Comparison of ENCODE assay signal across 8 mouse cellular contexts in genomic region chrX:134648031-134648692, GRCm38 (mm10). TPM values are rescaled to one million over a fixed set of nuclear protein-coding genes. Genes with fewer than 3 reads are reported as not detected.
DNase-seq lines count a peak whose midpoint lies in the region; ATAC-seq and TF ChIP-seq lines count a peak whose summit lies in the region.

No protein-coding gene starts in this region.

- 23% methylated on average over 11 of the region's 11 CpGs for WGBS in forebrain, embryonic 14.5 days
- 29% methylated on average over 11 of the region's 11 CpGs for WGBS in lung, adult 2 months

- H3K9ac ChIP-seq in ES-Bruce4 (ENCODE audit: low read depth, poor library complexity, severe bottlenecking), result no peak overlapping the region
- H3K9ac ChIP-seq in forebrain, embryonic 14.5 days (ENCODE audit: low read length), result no peak overlapping the region

- no peak for TF ChIP-seq EP300 in ES-Bruce4 (IDR thresholded peaks at IDR 0.05; ENCODE audit: insufficient read depth, low read depth, low read length)

- no peak overlapping the region for H3K4me3 ChIP-seq in ES-Bruce4 (ENCODE audit: low read depth, low read length)
- H3K4me3 ChIP-seq in forebrain, embryonic 14.5 days (ENCODE audit: low read depth, low read length), result no peak overlapping the region
- no peak overlapping the region for H3K4me3 ChIP-seq in lung, adult 2 months (replicated peaks; ENCODE audit: extremely low read depth, low read depth, low read length)

- no peaks in the 10 kb centered on the region for H3K9me3 ChIP-seq in ES-Bruce4 (replicated peaks; ENCODE audit: control insufficient read depth, insufficient read depth, low read length, poor library complexity, severe bottlenecking)
- H3K9me3 ChIP-seq in forebrain, embryonic 14.5 days (replicated peaks; ENCODE audit: control insufficient read depth, low read length), result no peaks in the 10 kb centered on the region

- H3K4me1 ChIP-seq in ES-Bruce4 (ENCODE audit: control insufficient read depth, insufficient read depth, low read length), result no peaks in the 10 kb centered on the region
- H3K4me1 ChIP-seq in forebrain, embryonic 14.5 days (ENCODE audit: control insufficient read depth, insufficient read depth, low read length), result no peaks in the 10 kb centered on the region
- H3K4me1 ChIP-seq in lung, adult 2 months (ENCODE audit: control insufficient read depth, insufficient read depth, low read length), result no peaks in the 10 kb centered on the region

- H3K27me3 ChIP-seq in ES-Bruce4 (ENCODE audit: control insufficient read depth, insufficient read depth, low read length, poor library complexity, severe bottlenecking), result no peaks in the 10 kb centered on the region
- H3K27me3 ChIP-seq in forebrain, embryonic 14.5 days (replicated peaks; ENCODE audit: control insufficient read depth, insufficient read depth, low read length), result no peaks in the 10 kb centered on the region

- H3K36me3 ChIP-seq in ES-Bruce4 (ENCODE audit: control insufficient read depth, insufficient read depth, low read length, poor library complexity, severe bottlenecking), result no peaks in the 10 kb centered on the region
- no peaks in the 10 kb centered on the region for H3K36me3 ChIP-seq in forebrain, embryonic 14.5 days (ENCODE audit: control insufficient read depth, insufficient read depth, low read length)

- ATAC-seq in forebrain, embryonic 14.5 days, result peak; percentile 81
- peak; percentile 79 for ATAC-seq in neutrophil, adult 5-6 weeks (ENCODE audit: extremely low read depth, insufficient number of reproducible peaks, low FRiP score, poor library complexity, severe bottlenecking)

- no peak for TF ChIP-seq POLR2A in ES-Bruce4 (IDR thresholded peaks at IDR 0.05; ENCODE audit: insufficient read depth, low read length)
- no peak for TF ChIP-seq POLR2A in lung, adult 2 months (IDR thresholded peaks at IDR 0.05; ENCODE audit: borderline replicate concordance, extremely low read depth, low read depth, low read length)

- DNase-seq in c-Kit-positive CD71-positive TER-119-negative erythroid progenitor cells, embryonic 14.5 days (ENCODE audit: low read depth), result peak; percentile 59
- DNase-seq in forebrain, embryonic 14.5 days (ENCODE audit: low spot score), result peak; percentile 94
- peak; percentile 88 for DNase-seq in heart, postnatal 4 days
- peak; percentile 76 for DNase-seq in layer of hippocampus, adult 11-12 months (ENCODE audit: low spot score)
- peak; percentile 53 for DNase-seq in lung, adult 2 months
- peak; percentile 23 to 55 for DNase-seq in thymus, adult 18-20 months

- peak; percentile 3 for TF ChIP-seq CTCF in ES-Bruce4 (IDR thresholded peaks at IDR 0.05; ENCODE audit: low read depth, low read length)
- 0 out of 2 replicates have a peak, but pooled peaks have one; percentile 11 for TF ChIP-seq CTCF in lung, adult 2 months (IDR thresholded peaks at IDR 0.05; ENCODE audit: insufficient read depth, low read length)

- no peak overlapping the region for H3K4me2 ChIP-seq in forebrain, embryonic 14.5 days (ENCODE audit: low read length)

- no peak overlapping the region for H3K27ac ChIP-seq in ES-Bruce4 (ENCODE audit: insufficient read depth, low read length)
- H3K27ac ChIP-seq in forebrain, embryonic 14.5 days (ENCODE audit: low read depth, low read length), result no peak overlapping the region

RNA-seq across cellular contexts. Expression of gene Armcx4, which starts 38.2 kb away (rescaled TPM):
- 9.8 and 11.1 TPM in 2 replicates for polyA plus RNA-seq in ES-Bruce4 (2011; ENCODE audit: insufficient read depth, insufficient read length, low read depth, missing spikeins)
- polyA plus RNA-seq in forebrain, embryonic 14.5 days (2014; fragmentation: Nextera tagmentation; extraction: Ambion mirVana), result 6.0 and 6.2 TPM in 2 replicates
- 10 to 100 TPM; 42.8 to 47.1 TPM for total RNA-seq in heart, postnatal 4 days (2021)
- polyA plus RNA-seq in lung, adult 2 months (2012; rRNA removed), result 2.1 and 4.1 TPM in 2 replicates
- total RNA-seq in neutrophil, adult 5-6 weeks (2017), result 0.25 and 0.35 TPM in 2 replicates

RNA-seq across cellular contexts. Expression of gene Hnrnph2, which starts 47.2 kb away (rescaled TPM):
- polyA plus RNA-seq in ES-Bruce4 (2011; ENCODE audit: insufficient read depth, insufficient read length, low read depth, missing spikeins), result 114 and 125 TPM in 2 replicates
- 108 and 109 TPM in 2 replicates for polyA plus RNA-seq in forebrain, embryonic 14.5 days (2014; fragmentation: Nextera tagmentation; extraction: Ambion mirVana)
- total RNA-seq in heart, postnatal 4 days (2021), result 100 to 1,000 TPM; 102 to 105 TPM
- polyA plus RNA-seq in lung, adult 2 months (2012; rRNA removed), result 9.8 and 23.7 TPM in 2 replicates
- 201 and 219 TPM in 2 replicates for total RNA-seq in neutrophil, adult 5-6 weeks (2017)

RNA-seq across cellular contexts. Expression of gene Gla, which starts 47.2 kb away (rescaled TPM):
- polyA plus RNA-seq in ES-Bruce4 (2011; ENCODE audit: insufficient read depth, insufficient read length, low read depth, missing spikeins), result 8.1 and 8.8 TPM in 2 replicates
- polyA plus RNA-seq in forebrain, embryonic 14.5 days (2014; fragmentation: Nextera tagmentation; extraction: Ambion mirVana), result 2.3 and 3.0 TPM in 2 replicates
- total RNA-seq in heart, postnatal 4 days (2021), result 1 to 10 TPM; 2.3 to 3.4 TPM
- 1.5 and 2.6 TPM in 2 replicates for polyA plus RNA-seq in lung, adult 2 months (2012; rRNA removed)
- total RNA-seq in neutrophil, adult 5-6 weeks (2017), result 11.0 and 15.0 TPM in 2 replicates

Comparison
In these comparisons a context has a peak if more than half of its experiments do, and no peak if none do; other contexts are left out.
1. DNase-seq: peak in every context shown above with its lines; median percentile 94 in forebrain, embryonic 14.5 days; 88 in heart, postnatal 4 days; 76 in layer of hippocampus, adult 11-12 months; 59 in c-Kit-positive CD71-positive TER-119-negative erythroid progenitor cells, embryonic 14.5 days; 53 in lung, adult 2 months; 39 in thymus, adult 18-20 months.